Mouse (Mus musculus) lung, postnatal 0 days (tissue): ENCODE results near the gene Erc2. TPM values are rescaled to one million over a fixed set of nuclear protein-coding genes. Genes with fewer than 3 reads are reported as not detected.

Experiments
- ATAC-seq: fragments of 200-750 bp; cut with Nextera tagmentation; 2 replicates; pipeline ENCODE4 v1.8.0; 2017; ENCODE audit warnings: moderate library complexity
- DNase-seq: peaks from one replicate; pipeline ENCODE4 v3.0.0-alpha.2; 2016; ENCODE audit warnings: low spot score
- H3K27ac ChIP-seq: fragments of 300-500 bp; sonication (generic); 2 replicates; pipeline ENCODE4 v1.5.1; 2014; ENCODE audit warnings: antibody characterized with exemption, mild to moderate bottlenecking, low read length, mixed read lengths
- H3K27me3 ChIP-seq: fragments of 300-500 bp; sonication (generic); replicated peaks from 2 replicates; pipeline ENCODE4 v1.6.1; 2014; ENCODE audit warnings: low read length, mixed read lengths; ENCODE audit not compliant: insufficient read depth
- H3K36me3 ChIP-seq: fragments of 300-500 bp; sonication (generic); 2 replicates; pipeline ENCODE4 v1.6.1; 2014; ENCODE audit warnings: low read length, mixed read lengths; ENCODE audit not compliant: insufficient read depth
- H3K4me1 ChIP-seq: fragments of 300-500 bp; sonication (generic); 2 replicates; pipeline ENCODE4 v1.6.1; 2014; ENCODE audit warnings: antibody characterized with exemption, low read depth, low read length, mixed read lengths; ENCODE audit not compliant: insufficient read depth
- H3K4me2 ChIP-seq: fragments of 300-500 bp; sonication (generic); replicated peaks from 2 replicates; pipeline ENCODE4 v1.6.1; 2014; ENCODE audit warnings: low read depth, mild to moderate bottlenecking, low read length, moderate library complexity, mixed read lengths
- H3K4me3 ChIP-seq: fragments of 300-500 bp; sonication (generic); 2 replicates; pipeline ENCODE4 v1.5.1; 2014; ENCODE audit warnings: low read depth, low read length
- H3K9ac ChIP-seq: fragments of 300-500 bp; sonication (generic); replicated peaks from 2 replicates; pipeline ENCODE4 v1.6.1; 2014; ENCODE audit warnings: low read depth, mild to moderate bottlenecking
- H3K9me3 ChIP-seq: fragments of 300-500 bp; sonication (generic); 2 replicates; pipeline ENCODE4 v1.6.1; 2016; ENCODE audit warnings: low read length, mixed read lengths
- CTCF ChIP-seq: IDR thresholded peaks from 2 replicates; pipeline ENCODE4 v1.5.1; 2016; ENCODE audit warnings: antibody characterized with exemption, mild to moderate bottlenecking
- EP300 ChIP-seq: IDR thresholded peaks from 2 replicates; pipeline ENCODE4 v1.6.1; 2016; ENCODE audit warnings: antibody characterized with exemption, mild to moderate bottlenecking, control low read depth
- WGBS: fragments of 180-500 bp; shearing (Covaris S2); extraction: QIAGEN DNeasy Blood & Tissue Kit; methylation state at CpG from one replicate; pipeline ENCODE4 v1.1.7; 2014; 5-methylcytosine and 5-hydroxymethylcytosine counted together
- polyA plus RNA-seq: library from polyadenylated mRNA; unstranded; fragments of >200 nt; fragmentation: Nextera tagmentation; extraction: Ambion mirVana; gene quantifications from 2 replicates; pipeline ENCODE4 v1.2.1, GENCODE M21; 2015

The Erc2 gene
- polyA plus RNA-seq, 1 experiment from 2014 or later, result 1.9 TPM

- Histone ChIP-seq H3K4me2 (no peak overlapping the region), H3K4me1 (no peaks in the 10 kb centered on the region), H3K36me3 (no peaks in the 10 kb centered on the region), H3K27ac (no peak overlapping the region), H3K9me3 (no peaks in the 10 kb centered on the region), H3K4me3 (no peak overlapping the region), H3K27me3 (no peaks in the 10 kb centered on the region), H3K9ac (no peak overlapping the region)
- WGBS, result 90% methylated on average over 7 of the region's 7 CpGs
- DNase-seq (no peak), ATAC-seq (no peak)
- no peak for TF ChIP-seq CTCF
- no peak for TF ChIP-seq EP300
These were observed 50.5 kb downstream of the Erc2 start for GRCm38 (mm10) chr14:27672761-27673160.

DNA sequence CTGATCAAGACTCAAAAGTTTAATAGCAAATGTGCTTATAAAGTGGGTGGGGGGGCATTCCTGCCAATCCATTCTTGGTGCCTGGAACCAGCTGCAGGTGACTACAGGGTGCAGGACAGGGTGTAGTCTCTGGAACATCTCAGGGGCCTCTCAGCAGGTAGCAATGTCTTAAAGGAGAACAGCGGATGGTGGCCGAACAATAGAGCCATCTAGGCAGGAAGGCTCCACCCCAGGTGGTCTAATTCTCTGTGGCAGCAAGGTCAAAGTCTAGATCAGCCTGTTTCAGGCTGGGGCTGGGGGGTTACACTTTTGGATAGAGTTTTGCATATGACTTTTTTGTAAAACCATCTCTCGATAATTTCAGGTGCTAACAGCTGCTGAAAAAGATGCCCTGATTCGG, 51.9 kb downstream of the Erc2 start:
- WGBS, result 81% methylated on average over 4 of the region's 4 CpGs

GRCm38 (mm10) chr14:27674561-27674960, 52.3 kb downstream of the Erc2 start:
- no peak overlapping the region for H3K4me3 ChIP-seq
- H3K9me3 ChIP-seq, result no peaks in the 10 kb centered on the region
- no peak for ATAC-seq
- H3K27ac ChIP-seq, result no peak overlapping the region
- TF ChIP-seq CTCF, result no peak
- TF ChIP-seq EP300, result no peak
- 82% methylated on average over 10 of the region's 10 CpGs for WGBS
- H3K4me1 ChIP-seq, result no peaks in the 10 kb centered on the region
- no peaks in the 10 kb centered on the region for H3K36me3 ChIP-seq
- H3K9ac ChIP-seq, result no peak overlapping the region
- no peaks in the 10 kb centered on the region for H3K27me3 ChIP-seq
- DNase-seq, result no peak
- no peak overlapping the region for H3K4me2 ChIP-seq

More for the DNA sequence above, 51.9 kb downstream of the Erc2 start:
- H3K4me3 ChIP-seq, result no peak overlapping the region
- H3K27ac ChIP-seq, result no peak overlapping the region
- H3K9me3 ChIP-seq, result no peaks in the 10 kb centered on the region
- no peaks in the 10 kb centered on the region for H3K4me1 ChIP-seq
- H3K36me3 ChIP-seq, result no peaks in the 10 kb centered on the region
- no peak for TF ChIP-seq CTCF
- TF ChIP-seq EP300, result no peak
- H3K9ac ChIP-seq, result no peak overlapping the region
- H3K27me3 ChIP-seq, result no peaks in the 10 kb centered on the region
- no peak for ATAC-seq
- no peak overlapping the region for H3K4me2 ChIP-seq
- no peak for DNase-seq

GRCm38 (mm10) chr14:27675071-27675470, 52.8 kb downstream of the Erc2 start:
- Histone ChIP-seq H3K4me1 (no peaks in the 10 kb centered on the region), H3K27me3 (no peaks in the 10 kb centered on the region), H3K4me2 (no peak overlapping the region), H3K36me3 (no peaks in the 10 kb centered on the region), H3K4me3 (no peak overlapping the region), H3K27ac (no peak overlapping the region), H3K9ac (no peak overlapping the region), H3K9me3 (no peaks in the 10 kb centered on the region)
- no peak for DNase-seq
- ATAC-seq, result no peak
- TF ChIP-seq CTCF (no peak), EP300 (no peak)
- 80% methylated on average over 6 of the region's 6 CpGs for WGBS

GRCm38 (mm10) chr14:27682368-27683052, 60.3 kb downstream of the Erc2 start:
- H3K27ac ChIP-seq, result no peak overlapping the region
- H3K4me2 ChIP-seq, result no peak overlapping the region
- no peak for TF ChIP-seq EP300
- no peak for TF ChIP-seq CTCF
- H3K4me1 ChIP-seq, result no peaks in the 10 kb centered on the region
- DNase-seq (no peak), ATAC-seq (no peak)
- WGBS, result 74% methylated on average over 3 of the region's 3 CpGs
- H3K9me3 ChIP-seq, result no peaks in the 10 kb centered on the region
- no peak overlapping the region for H3K9ac ChIP-seq
- no peaks in the 10 kb centered on the region for H3K36me3 ChIP-seq
- no peak overlapping the region for H3K4me3 ChIP-seq
- no peaks in the 10 kb centered on the region for H3K27me3 ChIP-seq

GRCm38 (mm10) chr14:27695781-27696180, 73.6 kb downstream of the Erc2 start:
- no peaks in the 10 kb centered on the region for H3K36me3 ChIP-seq
- H3K4me3 ChIP-seq, result no peak overlapping the region
- no peak for ATAC-seq
- no peak for DNase-seq
- no peaks in the 10 kb centered on the region for H3K27me3 ChIP-seq
- H3K27ac ChIP-seq, result no peak overlapping the region
- no peak overlapping the region for H3K9ac ChIP-seq
- no peak for TF ChIP-seq CTCF
- TF ChIP-seq EP300, result no peak
- no peaks in the 10 kb centered on the region for H3K4me1 ChIP-seq
- H3K4me2 ChIP-seq, result no peak overlapping the region
- H3K9me3 ChIP-seq, result no peaks in the 10 kb centered on the region
- WGBS, result 92% methylated on average over 7 of the region's 7 CpGs

DNA sequence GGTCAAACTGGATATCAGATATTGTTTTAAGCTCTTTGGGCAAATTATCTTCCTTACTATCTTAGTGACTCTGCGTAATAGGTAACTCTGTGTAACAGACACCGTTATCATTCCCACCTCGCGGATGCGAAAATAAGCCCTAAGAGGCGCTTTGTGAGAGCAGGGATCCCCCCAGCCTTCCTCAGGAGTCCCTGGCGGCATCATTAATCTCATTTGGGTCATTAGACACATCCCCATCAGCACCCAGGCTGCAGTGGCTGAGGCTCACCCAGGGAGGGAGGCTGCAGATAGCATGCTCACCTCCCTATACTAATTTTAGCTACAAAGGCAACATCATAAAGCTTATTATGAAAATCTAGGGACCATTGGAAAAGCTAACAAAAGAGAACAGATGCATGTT, 95.1 kb downstream of the Erc2 start:
- DNase-seq, result no peak

More for the DNA sequence above, 95.1 kb downstream of the Erc2 start:
- Histone ChIP-seq H3K27ac (no peak overlapping the region), H3K4me1 (no peaks in the 10 kb centered on the region), H3K4me3 (no peak overlapping the region), H3K27me3 (no peaks in the 10 kb centered on the region), H3K4me2 (no peak overlapping the region), H3K9ac (no peak overlapping the region), H3K9me3 (no peaks in the 10 kb centered on the region), H3K36me3 (no peaks in the 10 kb centered on the region)
- TF ChIP-seq CTCF (no peak), EP300 (no peak)
- WGBS, result 80% methylated on average over 7 of the region's 7 CpGs
- no peak for ATAC-seq
